Mouse (Mus musculus) monocyte, adult 2 months (primary cell): ENCODE results near the gene Galnt13.
"Not testable (repeated sequence)": the region's sequence is repeated elsewhere in the genome, so short reads cannot be mapped to it uniquely, and the experiment has no call there.

ENCODE experiments used
- DNase-seq, 2 experiments: peaks; one replicate each; pipeline ENCODE4 v3.0.0; 2022; ENCODE audit warnings: low spot score in 2 of 2, low read depth in 1 of 2

The Galnt13 gene

GRCm38 (mm10) chr2:54915088-54915670 is 479.1 kb downstream of the Galnt13 start:
- no peak for DNase-seq

GRCm38 (mm10) chr2:54936369-54936768 is 500.3 kb downstream of the Galnt13 start:
- DNase-seq: no peak

GRCm38 (mm10) chr2:54937306-54937705 is 501.2 kb downstream of the Galnt13 start:
- DNase-seq: no peak

GRCm38 (mm10) chr2:54938075-54938474 is 502.0 kb downstream of the Galnt13 start:
- no peak for DNase-seq

DNA sequence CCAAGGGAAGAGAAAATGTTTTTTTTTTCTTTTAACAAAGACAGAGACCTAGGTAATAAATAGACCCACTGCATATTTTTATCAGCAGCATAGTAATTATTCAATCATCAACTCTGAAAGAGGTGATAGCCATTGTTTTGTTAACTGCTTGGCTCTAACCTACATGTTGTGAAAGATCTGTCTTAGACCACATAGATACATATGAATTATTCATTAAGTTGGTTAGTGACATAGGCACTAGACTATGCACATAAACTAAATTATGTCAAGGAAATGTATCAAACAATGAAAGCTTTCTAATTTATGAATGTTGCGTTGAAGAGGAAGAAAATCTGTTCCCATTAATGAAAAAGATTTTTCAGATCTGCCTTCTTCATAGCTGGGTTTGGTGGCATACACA is 507.3 kb downstream of the Galnt13 start:
- no peak for DNase-seq

- no peak for DNase-seq
These were observed 547.7 kb downstream of the Galnt13 start for GRCm38 (mm10) chr2:54983839-54984238.

GRCm38 (mm10) chr2:55022539-55022938 is 586.4 kb downstream of the Galnt13 start:
- not testable (repeated sequence) for DNase-seq

DNA sequence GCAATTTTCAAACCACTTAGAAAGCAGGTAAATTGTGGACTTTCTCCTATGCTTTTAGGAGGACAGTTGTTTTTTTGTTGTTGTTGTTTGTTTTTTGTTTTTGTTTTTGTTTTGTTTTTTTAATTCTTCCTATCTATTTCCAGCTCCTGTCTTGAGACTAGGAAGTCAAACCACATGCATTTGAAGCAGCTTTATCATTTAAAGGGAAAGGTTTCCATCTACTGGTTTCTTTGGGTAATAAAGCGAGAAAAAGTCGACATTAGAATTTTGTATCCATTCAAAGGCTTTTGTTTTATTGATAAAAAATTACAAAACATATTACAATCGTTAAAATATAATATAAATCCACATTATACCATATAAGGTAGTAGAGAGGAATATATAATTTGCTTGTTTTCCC is 598.5 kb downstream of the Galnt13 start:
- DNase-seq: no peak

GRCm38 (mm10) chr2:55065469-55066315 is 629.6 kb downstream of the Galnt13 start:
- no peak for DNase-seq

GRCm38 (mm10) chr2:55085580-55085979 is 649.5 kb downstream of the Galnt13 start:
- no peak for DNase-seq

DNA sequence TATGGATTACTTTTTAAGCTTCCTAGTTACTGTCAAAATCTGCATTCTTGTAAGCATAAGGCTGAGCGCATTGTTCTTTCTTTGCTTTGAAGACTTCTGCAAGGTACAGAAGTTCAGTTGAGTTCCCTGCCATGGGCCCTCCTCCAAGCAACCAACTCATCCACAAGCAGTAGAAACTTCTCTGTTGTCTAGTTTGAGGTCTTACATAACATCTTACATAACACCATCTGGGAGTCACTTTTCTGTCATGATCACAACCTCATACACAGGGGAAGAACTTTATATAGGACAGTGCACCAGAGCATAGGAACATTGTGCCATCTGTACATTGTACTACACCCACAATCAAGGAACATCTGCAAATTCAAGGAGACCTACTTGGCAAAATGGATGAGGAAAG is 651.9 kb downstream of the Galnt13 start:
- no peak for DNase-seq

DNA sequence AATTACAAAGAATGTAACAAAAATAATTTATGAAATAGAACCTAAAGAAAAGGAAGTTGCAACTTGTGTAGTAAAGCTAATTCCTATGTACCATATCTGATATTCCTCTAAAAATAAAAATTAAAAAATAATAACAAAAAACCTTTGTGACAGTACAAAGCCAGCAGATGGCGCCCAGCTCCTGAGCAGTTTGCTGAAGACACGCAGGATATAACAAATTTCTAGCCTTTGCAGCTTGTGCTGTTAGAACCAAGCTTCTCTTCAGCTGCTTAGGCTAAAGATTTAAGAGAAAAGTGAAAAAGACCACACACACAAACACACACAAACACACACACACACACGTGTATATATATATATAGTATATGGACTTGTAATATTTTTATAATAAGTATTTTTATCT is 654.2 kb downstream of the Galnt13 start:
- no peak for DNase-seq

- no peak for DNase-seq
These were observed 655.4 kb downstream of the Galnt13 start for GRCm38 (mm10) chr2:55091495-55091894.

- no peak for DNase-seq
These were observed 663.0 kb downstream of the Galnt13 start for GRCm38 (mm10) chr2:55099100-55099499.

DNA sequence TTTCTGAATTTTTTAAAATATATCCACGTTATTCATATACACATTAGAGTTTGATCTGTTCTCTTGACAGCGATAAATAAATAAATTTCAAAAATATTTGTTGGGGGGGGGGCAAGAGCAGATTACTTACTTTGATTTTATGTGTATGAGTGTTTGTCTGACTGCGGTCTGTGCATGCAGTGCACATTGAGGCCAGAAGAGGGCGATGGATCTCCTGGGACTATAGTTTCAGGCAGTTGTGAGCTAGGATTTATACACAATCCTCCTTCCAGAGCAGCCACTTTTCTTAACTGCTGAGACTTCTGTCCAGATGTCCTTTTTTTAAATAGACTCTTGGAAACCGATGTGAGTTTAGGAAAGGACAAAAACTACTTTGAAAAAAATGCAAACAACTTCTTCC is 665.2 kb downstream of the Galnt13 start:
- DNase-seq: no peak

- DNase-seq: no peak
These were observed 667.4 kb downstream of the Galnt13 start for GRCm38 (mm10) chr2:55103521-55103920.

- DNase-seq: no peak
These were observed 671.7 kb downstream of the Galnt13 start for GRCm38 (mm10) chr2:55107828-55108227.

GRCm38 (mm10) chr2:55153089-55153488 is 717.0 kb downstream of the Galnt13 start:
- no peak for DNase-seq

DNA sequence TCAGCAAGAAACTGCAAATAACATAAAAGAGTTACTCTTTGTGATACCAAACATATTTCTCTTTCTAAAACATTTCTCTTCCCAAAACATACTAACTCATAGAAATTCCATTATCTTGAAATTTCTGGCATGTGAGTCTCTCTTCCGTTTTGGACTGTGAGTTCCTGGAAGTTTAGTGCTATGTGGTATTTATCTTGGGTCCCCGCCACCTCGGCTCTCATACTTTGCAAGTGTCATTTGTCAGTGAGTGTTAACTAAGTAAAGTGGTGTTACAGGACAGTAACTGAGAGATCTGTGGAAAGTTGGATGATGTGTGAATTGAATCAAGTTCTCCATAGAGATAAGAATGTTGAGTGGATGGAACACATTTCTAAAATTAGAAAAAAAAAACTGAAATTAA is 728.7 kb downstream of the Galnt13 start:
- no peak for DNase-seq
